Mouse (Mus musculus) embryonic fibroblast, embryonic 13.5 days (primary cell): Measurements from ENCODE around the gene Saysd1. TPM values are rescaled to one million over a fixed set of nuclear protein-coding genes. Genes with fewer than 3 reads are reported as not detected.

Source experiments
- H3K27ac ChIP-seq: 2 replicates; pipeline ENCODE4 v1.5.1; 2012; ENCODE audit warnings: low read length, control low read depth, inconsistent platforms; ENCODE audit not compliant: insufficient read depth
- H3K4me1 ChIP-seq: 2 replicates; pipeline ENCODE4 v1.6.1; 2011; ENCODE audit warnings: low read length; ENCODE audit not compliant: control insufficient read depth, insufficient read depth
- H3K4me3 ChIP-seq: 2 replicates; pipeline ENCODE4 v1.5.1; 2011; ENCODE audit warnings: mild to moderate bottlenecking, control low read depth, low read length; ENCODE audit not compliant: insufficient read depth
- CTCF ChIP-seq: IDR thresholded peaks from 2 replicates; pipeline ENCODE4 v1.5.1; 2011; ENCODE audit warnings: mild to moderate bottlenecking, control low read depth, low read length, moderate library complexity, borderline replicate concordance; ENCODE audit not compliant: insufficient read depth
- POLR2A ChIP-seq: IDR thresholded peaks from 2 replicates; pipeline ENCODE4 v1.6.1; 2011; ENCODE audit warnings: low read depth, mild to moderate bottlenecking, control low read depth, low read length, moderate library complexity
- polyA plus RNA-seq: library from polyadenylated mRNA; stranded (reverse); fragments of >200 nt; gene quantifications from 2 replicates; pipeline ENCODE4 v1.2.4, GENCODE M21; 2011; ENCODE audit warnings: low read depth; ENCODE audit not compliant: missing spikeins, insufficient read length

Gene Saysd1
- polyA plus RNA-seq, 1 experiment = 7.5 TPM

- H3K4me1 ChIP-seq = no peaks in the 10 kb centered on the region
- H3K4me3 ChIP-seq = no peak overlapping the region
- TF ChIP-seq POLR2A = no peak
- no peak for TF ChIP-seq CTCF
- H3K27ac ChIP-seq = no peak overlapping the region
Observed at GRCm38 (mm10) chr14:20148514-20148913, 10.2 kb upstream of the Saysd1 start.

GRCm38 (mm10) chr14:20147854-20148253, 9.5 kb upstream of the Saysd1 start:
- no peaks in the 10 kb centered on the region for H3K4me1 ChIP-seq
- TF ChIP-seq POLR2A = no peak
- TF ChIP-seq CTCF = no peak
- no peak overlapping the region for H3K27ac ChIP-seq
- no peak overlapping the region for H3K4me3 ChIP-seq

- no peak overlapping the region for H3K27ac ChIP-seq
- no peak for TF ChIP-seq CTCF
- TF ChIP-seq POLR2A = no peak
- H3K4me1 ChIP-seq = no peaks in the 10 kb centered on the region
- H3K4me3 ChIP-seq = no peak overlapping the region
Observed at GRCm38 (mm10) chr14:20144093-20144492, 5.8 kb upstream of the Saysd1 start.

GRCm38 (mm10) chr14:20134965-20135671, 3.2 kb downstream of the Saysd1 start:
- no peak overlapping the region for H3K27ac ChIP-seq
- H3K4me1 ChIP-seq = no peaks in the 10 kb centered on the region
- no peak overlapping the region for H3K4me3 ChIP-seq
- no peak for TF ChIP-seq CTCF
- TF ChIP-seq POLR2A = no peak

- Histone ChIP-seq H3K4me3 (no peak overlapping the region), H3K4me1 (no peaks in the 10 kb centered on the region), H3K27ac (no peak overlapping the region)
- TF ChIP-seq POLR2A (no peak), CTCF (no peak)
Observed at GRCm38 (mm10) chr14:20128162-20128561, 10.2 kb downstream of the Saysd1 start.

- no peak overlapping the region for H3K4me3 ChIP-seq
- no peaks in the 10 kb centered on the region for H3K4me1 ChIP-seq
- TF ChIP-seq POLR2A = no peak
- no peak for TF ChIP-seq CTCF
- no peak overlapping the region for H3K27ac ChIP-seq
Observed at GRCm38 (mm10) chr14:20127406-20128087, 10.8 kb downstream of the Saysd1 start.

- Histone ChIP-seq H3K27ac (no peak overlapping the region), H3K4me3 (no peak overlapping the region), H3K4me1 (no peaks in the 10 kb centered on the region)
- TF ChIP-seq POLR2A = no peak
- TF ChIP-seq CTCF = no peak
Observed at GRCm38 (mm10) chr14:20120868-20121267, 17.5 kb downstream of the Saysd1 start.

- H3K27ac ChIP-seq = no peak overlapping the region
- TF ChIP-seq CTCF (no peak), POLR2A (no peak)
- no peaks in the 10 kb centered on the region for H3K4me1 ChIP-seq
- no peak overlapping the region for H3K4me3 ChIP-seq
Observed at GRCm38 (mm10) chr14:20120012-20120411, 18.3 kb downstream of the Saysd1 start.

- no peak for TF ChIP-seq POLR2A
- TF ChIP-seq CTCF = no peak
- Histone ChIP-seq H3K4me1 (no peaks in the 10 kb centered on the region), H3K27ac (no peak overlapping the region), H3K4me3 (no peak overlapping the region)
Observed at GRCm38 (mm10) chr14:20116149-20116605, 22.2 kb downstream of the Saysd1 start.

- H3K27ac ChIP-seq = no peak overlapping the region
- TF ChIP-seq CTCF (no peak), POLR2A (no peak)
- no peak overlapping the region for H3K4me3 ChIP-seq
- H3K4me1 ChIP-seq = no peaks in the 10 kb centered on the region
Observed at GRCm38 (mm10) chr14:20114951-20115350, 23.4 kb downstream of the Saysd1 start.
